Mouse (Mus musculus) lung, embryonic 14.5 days (tissue): ENCODE measurements around the gene 1700042G07Rik. TPM values are rescaled to one million over a fixed set of nuclear protein-coding genes. Genes with fewer than 3 reads are reported as not detected.
"Not testable (repeated sequence)": the region's sequence is repeated elsewhere in the genome, so short reads cannot be mapped to it uniquely, and the experiment has no call there.

Experiments
- ATAC-seq: fragments of 200-750 bp; cut with Nextera tagmentation; 2 replicates; pipeline ENCODE4 v1.8.0; 2017; ENCODE audit warnings: mild to moderate bottlenecking, moderate TSS enrichment, moderate library complexity; ENCODE audit not compliant: insufficient read depth
- DNase-seq: peaks from one replicate; pipeline ENCODE4 v3.0.0-alpha.2; 2015
- H3K27ac ChIP-seq: fragments of 300-500 bp; sonication (generic); 2 replicates; pipeline ENCODE4 v1.5.1; 2014; ENCODE audit warnings: low read depth, mild to moderate bottlenecking, moderate library complexity
- H3K27me3 ChIP-seq: fragments of 300-500 bp; sonication (generic); 2 replicates; pipeline ENCODE4 v1.6.1; 2014; ENCODE audit warnings: low read length, control low read depth; ENCODE audit not compliant: insufficient read depth
- H3K36me3 ChIP-seq: fragments of 300-500 bp; sonication (generic); 2 replicates; pipeline ENCODE4 v1.6.1; 2014; ENCODE audit warnings: control low read depth; ENCODE audit not compliant: insufficient read depth
- H3K4me1 ChIP-seq: fragments of 300-500 bp; sonication (generic); 2 replicates; pipeline ENCODE4 v1.6.1; 2014; ENCODE audit warnings: antibody characterized with exemption, control low read depth; ENCODE audit not compliant: insufficient read depth
- H3K4me2 ChIP-seq: fragments of 300-500 bp; sonication (generic); 2 replicates; pipeline ENCODE4 v1.6.1; 2014; ENCODE audit warnings: mild to moderate bottlenecking
- H3K4me3 ChIP-seq: fragments of 300-500 bp; sonication (generic); 2 replicates; pipeline ENCODE4 v1.5.1; 2014; ENCODE audit warnings: low read depth, low read length
- H3K9ac ChIP-seq: fragments of 300-500 bp; sonication (generic); 2 replicates; pipeline ENCODE4 v1.6.1; 2014
- H3K9me3 ChIP-seq: fragments of 300-500 bp; sonication (generic); 2 replicates; pipeline ENCODE4 v1.6.1; 2016; ENCODE audit warnings: low read depth, low read length, control low read depth
- CTCF ChIP-seq: IDR thresholded peaks from 2 replicates; pipeline ENCODE4 v1.5.1; 2016; ENCODE audit warnings: antibody characterized with exemption, low read depth
- WGBS: fragments of 180-500 bp; shearing (Covaris S2); extraction: QIAGEN DNeasy Blood & Tissue Kit; methylation state at CpG from one replicate; pipeline ENCODE4 v1.1.7; 2014; 5-methylcytosine and 5-hydroxymethylcytosine counted together
- polyA plus RNA-seq: library from polyadenylated mRNA; unstranded; fragments of >200 nt; fragmentation: Nextera tagmentation; extraction: Ambion mirVana; gene quantifications from 2 replicates; pipeline ENCODE4 v1.2.1, GENCODE M21; 2014

Gene 1700042G07Rik
- polyA plus RNA-seq, 1 experiment from 2014 or later: not detected

- WGBS: 83% methylated on average over 1 of the region's 1 CpGs
- H3K9ac ChIP-seq: no peak overlapping the region
- ATAC-seq (no peak), DNase-seq (no peak)
- no peaks in the 10 kb centered on the region for H3K36me3 ChIP-seq
- no peaks in the 10 kb centered on the region for H3K27me3 ChIP-seq
- no peaks in the 10 kb centered on the region for H3K9me3 ChIP-seq
- H3K4me1 ChIP-seq: no peaks in the 10 kb centered on the region
- no peak overlapping the region for H3K4me2 ChIP-seq
- H3K27ac ChIP-seq: no peak overlapping the region
- H3K4me3 ChIP-seq: no peak overlapping the region
- TF ChIP-seq CTCF: no peak
These were observed 35.7 kb downstream of the 1700042G07Rik start for GRCm38 (mm10) chr4:116208891-116209290.

DNA sequence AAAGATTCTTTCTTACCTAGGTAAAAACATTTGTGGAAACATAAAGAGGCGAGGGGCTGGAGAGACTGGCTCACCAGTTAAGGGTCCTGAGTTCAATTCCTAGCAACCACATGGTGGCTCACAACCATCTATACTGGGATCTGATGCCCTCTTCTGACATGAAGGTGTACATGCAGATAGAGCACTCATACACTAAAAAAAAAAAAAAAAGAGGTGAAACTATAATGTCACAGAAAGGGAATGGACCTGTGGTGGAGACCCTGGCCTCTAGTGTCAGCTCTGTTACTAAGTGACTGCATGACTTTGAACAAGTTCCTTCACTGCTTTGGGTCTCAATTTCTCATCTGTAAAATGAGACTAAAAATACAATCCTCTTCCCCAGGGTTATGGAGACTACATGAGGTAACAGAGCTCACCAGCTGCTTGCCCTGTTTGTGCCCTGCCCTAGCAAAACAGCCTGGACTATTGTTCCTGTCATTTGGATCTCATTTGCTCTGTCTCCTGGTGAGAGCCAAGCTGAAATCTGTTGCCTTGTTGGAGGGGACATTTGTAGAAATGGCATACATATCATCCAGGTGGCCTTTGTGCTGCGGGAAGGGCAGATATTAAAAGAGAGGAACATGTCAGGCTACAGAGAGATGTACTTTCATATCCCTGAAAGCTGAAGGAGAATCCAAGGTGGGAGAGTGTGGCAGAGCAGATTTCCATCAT is 42.9 kb downstream of the 1700042G07Rik start:
- DNase-seq (no peak), ATAC-seq (no peak)
- Histone ChIP-seq H3K27ac (no peak overlapping the region), H3K9me3 (no peaks in the 10 kb centered on the region), H3K27me3 (no peaks in the 10 kb centered on the region), H3K4me2 (no peak overlapping the region), H3K9ac (no peak overlapping the region), H3K4me1 (0 out of 2 replicates have a peak, but pooled peaks cover 4% of the 10 kb centered on the region), H3K4me3 (no peak overlapping the region), H3K36me3 (no peaks in the 10 kb centered on the region)
- TF ChIP-seq CTCF: no peak
- WGBS: 87% methylated on average over 2 of the region's 2 CpGs

- Histone ChIP-seq H3K36me3 (no peaks in the 10 kb centered on the region), H3K27ac (no peak overlapping the region), H3K4me3 (no peak overlapping the region), H3K27me3 (no peaks in the 10 kb centered on the region), H3K9me3 (no peaks in the 10 kb centered on the region), H3K4me2 (no peak overlapping the region), H3K9ac (no peak overlapping the region), H3K4me1 (0 out of 2 replicates have a peak, but pooled peaks cover 4% of the 10 kb centered on the region)
- no peak for ATAC-seq
- WGBS: 33% methylated on average over 2 of the region's 2 CpGs
- no peak for TF ChIP-seq CTCF
- DNase-seq: peak; percentile 51
These were observed 43.9 kb downstream of the 1700042G07Rik start for GRCm38 (mm10) chr4:116217046-116217445.

- ATAC-seq, H3K4me3 ChIP-seq, H3K36me3 ChIP-seq, H3K9me3 ChIP-seq, DNase-seq, H3K27me3 ChIP-seq, H3K27ac ChIP-seq, H3K4me1 ChIP-seq, H3K9ac ChIP-seq, H3K4me2 ChIP-seq: not testable (repeated sequence)
- 94% methylated on average over 1 of the region's 1 CpGs for WGBS
These were observed 44.5 kb downstream of the 1700042G07Rik start for GRCm38 (mm10) chr4:116217661-116218060.

DNA sequence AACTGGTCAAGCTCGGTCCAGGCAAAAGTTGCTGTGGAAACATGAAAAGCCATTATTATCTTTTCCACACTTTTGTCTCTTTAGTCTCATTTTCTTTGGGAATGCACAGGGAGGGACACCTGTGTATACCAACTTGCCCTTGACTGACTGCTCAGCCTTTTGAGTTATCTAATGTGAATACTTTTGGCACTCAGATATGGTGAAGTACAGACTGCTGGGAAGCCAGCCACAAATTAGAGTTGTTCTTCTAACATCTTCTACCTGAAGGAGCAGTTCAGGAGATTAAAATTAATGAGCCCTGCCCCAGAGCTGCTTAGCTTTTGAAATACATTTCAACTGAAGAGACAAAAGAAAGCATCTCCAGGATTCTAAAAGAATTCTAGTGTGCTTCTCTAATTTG is 45.9 kb downstream of the 1700042G07Rik start:
- 75% methylated on average over 1 of the region's 1 CpGs for WGBS
- no peak for TF ChIP-seq CTCF
- Histone ChIP-seq H3K36me3 (no peaks in the 10 kb centered on the region), H3K27ac (no peak overlapping the region), H3K4me1 (0 out of 2 replicates have a peak, but pooled peaks cover 7% of the 10 kb centered on the region), H3K9ac (no peak overlapping the region), H3K4me3 (no peak overlapping the region), H3K9me3 (no peaks in the 10 kb centered on the region), H3K4me2 (no peak overlapping the region), H3K27me3 (no peaks in the 10 kb centered on the region)
- DNase-seq (no peak), ATAC-seq (no peak)

- Histone ChIP-seq H3K9me3 (no peaks in the 10 kb centered on the region), H3K9ac (peak overlapping the region; percentile 90), H3K4me2 (peak overlapping the region; percentile 68), H3K4me1 (0 out of 2 replicates have a peak, but pooled peaks cover 7% of the 10 kb centered on the region), H3K27ac (peak overlapping the region; percentile 100), H3K4me3 (peak overlapping the region; percentile 62), H3K36me3 (no peaks in the 10 kb centered on the region), H3K27me3 (no peaks in the 10 kb centered on the region)
- WGBS: 5% methylated on average over 6 of the region's 6 CpGs
- no peak for ATAC-seq
- TF ChIP-seq CTCF: no peak
- DNase-seq: peak; percentile 53
These were observed 47.0 kb downstream of the 1700042G07Rik start for GRCm38 (mm10) chr4:116220071-116220650.

DNA sequence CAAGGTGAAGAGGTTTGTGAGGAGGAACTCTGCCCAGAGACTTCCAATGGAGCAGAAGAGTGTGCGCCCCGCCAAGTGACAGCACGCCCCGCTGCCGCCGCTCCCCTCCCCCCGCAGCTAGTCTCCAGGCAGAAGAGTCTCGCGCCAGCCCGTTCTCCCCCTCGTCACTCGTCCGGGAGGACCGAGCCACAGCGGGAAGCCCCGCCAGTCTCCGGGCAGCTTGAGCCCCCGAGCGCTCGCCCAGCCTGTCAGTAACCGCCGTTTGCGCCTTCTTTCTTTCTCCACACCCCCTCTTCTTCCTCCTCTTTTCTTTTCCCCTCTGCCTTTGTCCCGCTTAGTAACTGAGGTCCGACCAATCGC is 47.6 kb downstream of the 1700042G07Rik start:
- WGBS: under 1% methylated on average over 25 of the region's 26 CpGs
- no peaks in the 10 kb centered on the region for H3K36me3 ChIP-seq

More for the DNA sequence above, 47.6 kb downstream of the 1700042G07Rik start:
- Histone ChIP-seq H3K4me1 (0 out of 2 replicates have a peak, but pooled peaks cover 7% of the 10 kb centered on the region), H3K27me3 (no peaks in the 10 kb centered on the region), H3K4me3 (peak overlapping the region; percentile 62), H3K9ac (peak overlapping the region; percentile 90), H3K9me3 (no peaks in the 10 kb centered on the region), H3K4me2 (peak overlapping the region; percentile 68), H3K27ac (peak overlapping the region; percentile 100)
- peak; percentile 64; the same call in 1 of the 2 replicates for ATAC-seq
- no peak for TF ChIP-seq CTCF
- no peak for DNase-seq
